Mouse (Mus musculus) intestine, embryonic 14.5 days (tissue): ENCODE results near the gene Mrpl45. TPM values are rescaled to one million over a fixed set of nuclear protein-coding genes. Genes with fewer than 3 reads are reported as not detected.
"Not testable (repeated sequence)": the region's sequence is repeated elsewhere in the genome, so short reads cannot be mapped to it uniquely, and the experiment has no call there.

ENCODE experiments used
- ATAC-seq: fragments of 200-750 bp; cut with Nextera tagmentation; replicated peaks from 2 replicates; pipeline ENCODE4 v1.8.0; 2017; ENCODE audit warnings: low read depth, moderate number of reproducible peaks, moderate TSS enrichment, moderate library complexity; ENCODE audit not compliant: low FRiP score, low TSS enrichment
- DNase-seq: peaks from one replicate; pipeline ENCODE4 v3.0.0-alpha.2; 2018; ENCODE audit warnings: low spot score
- H3K27ac ChIP-seq: fragments of 300-500 bp; sonication (generic); 2 replicates; pipeline ENCODE4 v1.5.1; 2014; ENCODE audit warnings: low read depth, mild to moderate bottlenecking, control low read depth
- H3K27me3 ChIP-seq: fragments of 300-500 bp; sonication (generic); replicated peaks from 2 replicates; pipeline ENCODE4 v1.6.1; 2014; ENCODE audit warnings: low read length, control low read depth; ENCODE audit not compliant: control insufficient read depth, insufficient read depth
- H3K36me3 ChIP-seq: fragments of 300-500 bp; sonication (generic); 2 replicates; pipeline ENCODE4 v1.6.1; 2014; ENCODE audit warnings: low read length, control low read depth; ENCODE audit not compliant: control insufficient read depth, insufficient read depth
- H3K4me1 ChIP-seq: fragments of 300-500 bp; sonication (generic); replicated peaks from 2 replicates; pipeline ENCODE4 v1.6.1; 2014; ENCODE audit warnings: low read length, control low read depth, mixed read lengths; ENCODE audit not compliant: control insufficient read depth, insufficient read depth
- H3K4me2 ChIP-seq: fragments of 300-500 bp; sonication (generic); 2 replicates; pipeline ENCODE4 v1.6.1; 2014; ENCODE audit warnings: low read length
- H3K4me3 ChIP-seq: fragments of 300-500 bp; sonication (generic); 2 replicates; pipeline ENCODE4 v1.5.1; 2014; ENCODE audit warnings: low read depth, low read length, control low read depth, mixed read lengths
- H3K9ac ChIP-seq: fragments of 300-500 bp; sonication (generic); 2 replicates; pipeline ENCODE4 v1.6.1; 2014; ENCODE audit warnings: mild to moderate bottlenecking, low read length
- H3K9me3 ChIP-seq: fragments of 300-500 bp; sonication (generic); 2 replicates; pipeline ENCODE4 v1.6.1; 2016; ENCODE audit warnings: low read length, control low read depth; ENCODE audit not compliant: control insufficient read depth
- WGBS: fragments of 180-500 bp; shearing (Covaris S2); extraction: QIAGEN DNeasy Blood & Tissue Kit; methylation state at CpG from one replicate; pipeline ENCODE4 v1.1.7; 2014; 5-methylcytosine and 5-hydroxymethylcytosine counted together
- polyA plus RNA-seq: library from polyadenylated mRNA; unstranded; fragments of >200 nt; fragmentation: Nextera tagmentation; extraction: Ambion mirVana; gene quantifications from 2 replicates; pipeline ENCODE4 v1.2.1, GENCODE M21; 2014

Mrpl45 gene
- 52.1 and 55.5 TPM in 2 replicates for polyA plus RNA-seq

DNA sequence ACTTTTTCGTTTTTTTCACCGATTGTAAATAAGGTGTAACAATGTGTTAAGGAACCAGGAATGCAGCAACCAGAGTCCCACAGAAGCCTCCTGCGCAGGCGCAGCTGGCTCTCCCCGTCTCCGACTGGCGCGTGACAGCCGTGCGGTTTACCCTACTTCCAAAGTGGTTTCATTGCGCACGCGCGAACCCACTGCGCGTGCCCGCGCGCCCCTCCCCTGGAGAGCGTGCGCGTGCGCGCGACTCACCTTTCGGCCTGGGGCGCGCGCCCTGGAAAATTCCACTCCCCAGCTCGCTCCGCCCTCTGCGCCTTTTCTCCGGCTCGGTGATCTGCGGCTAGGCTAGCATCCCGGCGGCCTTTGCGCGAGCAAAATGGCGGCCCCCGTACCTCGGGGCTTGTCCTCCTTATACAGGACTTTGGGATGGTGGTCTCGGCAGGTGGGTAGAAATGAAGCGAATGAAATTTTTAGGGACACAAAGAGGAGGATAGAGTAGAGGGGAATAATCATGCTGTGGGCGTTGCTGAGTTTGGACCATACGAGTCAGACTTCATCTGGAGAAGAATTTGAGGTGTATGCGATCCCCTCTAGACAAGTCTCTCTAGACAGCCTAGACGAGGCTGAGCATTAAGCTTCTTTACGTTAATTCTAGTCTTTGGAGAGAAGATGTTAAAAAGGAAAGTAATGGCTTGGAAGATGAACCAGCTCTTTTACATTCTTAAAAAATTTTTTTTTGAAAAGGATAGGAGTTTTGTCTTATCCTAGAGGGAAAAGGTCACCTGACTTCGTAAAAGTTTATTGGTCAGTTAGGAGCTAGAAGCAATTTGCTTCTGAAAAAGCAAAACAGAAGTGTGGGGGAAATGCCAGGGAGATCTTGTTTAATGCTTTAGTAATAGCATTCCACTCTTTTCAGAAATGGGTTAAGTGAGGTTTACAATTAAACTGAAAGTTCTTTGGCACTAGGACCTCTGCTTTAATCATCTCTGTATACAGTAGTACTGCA lies at the start of gene Mrpl45:
Mrpl45 (plus strand) TSS at position 213 of the 1,000 bp plus-strand sequence.
- peak within 1 kb of the TSS; percentile 74 for H3K4me3 ChIP-seq
- peaks cover 9% of the 10 kb centered on the region; the same call in 1 of the 2 replicates for H3K36me3 ChIP-seq
- peaks cover 17% of the 10 kb centered on the region for H3K4me1 ChIP-seq
- under 1% methylated on average over 50 of the region's 50 CpGs for WGBS
- ATAC-seq (peak; percentile 92), DNase-seq (peak; percentile 99)
- no peaks in the 10 kb centered on the region for H3K27me3 ChIP-seq
- peak within 1 kb of the TSS; percentile 67 for H3K9ac ChIP-seq
- H3K27ac ChIP-seq = peak within 1 kb of the TSS; percentile 65
- peak within 1 kb of the TSS; percentile 70 for H3K4me2 ChIP-seq
- H3K9me3 ChIP-seq = no peaks in the 10 kb centered on the region

DNA sequence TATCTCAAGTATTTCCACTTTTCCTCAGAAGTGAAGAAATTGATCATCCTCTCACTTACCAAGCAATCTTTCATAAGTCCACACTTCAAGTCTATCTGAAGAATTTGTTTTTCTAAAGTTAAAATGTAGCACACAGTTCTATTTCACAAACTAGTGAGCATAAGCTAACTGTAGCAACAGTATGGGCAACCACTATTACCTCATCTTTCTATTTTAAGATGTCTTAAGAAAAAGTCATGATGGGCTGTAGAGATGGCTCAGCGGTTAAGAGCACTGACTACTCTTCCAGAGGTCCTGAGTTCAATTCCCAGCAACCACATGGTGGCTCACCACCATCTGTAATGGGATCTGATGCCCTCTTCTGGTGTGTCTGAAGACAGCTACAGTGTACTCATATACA lies 49.0 kb upstream of the Mrpl45 start:
- H3K4me2 ChIP-seq, DNase-seq: not testable (repeated sequence)

DNA sequence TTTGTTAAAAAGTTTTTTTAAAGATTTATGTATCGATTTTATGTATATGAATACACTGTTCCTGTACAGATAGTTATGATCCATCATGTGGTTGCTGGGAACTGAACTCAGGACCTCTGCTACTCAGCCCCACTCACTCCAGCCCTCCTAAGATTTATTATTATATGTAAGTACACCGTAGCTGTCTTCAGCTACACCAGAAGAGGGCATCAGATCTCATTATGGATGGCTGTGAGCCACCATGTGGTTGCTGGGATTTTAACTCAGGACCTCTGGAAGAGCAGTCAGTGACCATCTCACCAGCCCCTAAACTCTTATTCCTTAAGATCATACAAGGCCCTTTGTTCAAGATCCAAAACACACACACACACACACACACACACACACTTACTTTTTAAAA lies 45.5 kb upstream of the Mrpl45 start:
- not testable (repeated sequence) for H3K9ac ChIP-seq, H3K9me3 ChIP-seq, H3K27me3 ChIP-seq, H3K4me2 ChIP-seq, H3K27ac ChIP-seq, H3K4me1 ChIP-seq, H3K4me3 ChIP-seq, ATAC-seq
- peak; percentile 43 for DNase-seq
- peaks cover 20% of the 10 kb centered on the region for H3K36me3 ChIP-seq
- 75% methylated on average over 2 of the region's 2 CpGs for WGBS

More for the DNA sequence above, 49.0 kb upstream of the Mrpl45 start:
- not testable (repeated sequence) for H3K9ac ChIP-seq, H3K27me3 ChIP-seq, H3K4me3 ChIP-seq, ATAC-seq, H3K27ac ChIP-seq, H3K9me3 ChIP-seq, H3K4me1 ChIP-seq
- H3K36me3 ChIP-seq = peaks cover 26% of the 10 kb centered on the region
- WGBS = 97% methylated on average over 1 of the region's 1 CpGs

DNA sequence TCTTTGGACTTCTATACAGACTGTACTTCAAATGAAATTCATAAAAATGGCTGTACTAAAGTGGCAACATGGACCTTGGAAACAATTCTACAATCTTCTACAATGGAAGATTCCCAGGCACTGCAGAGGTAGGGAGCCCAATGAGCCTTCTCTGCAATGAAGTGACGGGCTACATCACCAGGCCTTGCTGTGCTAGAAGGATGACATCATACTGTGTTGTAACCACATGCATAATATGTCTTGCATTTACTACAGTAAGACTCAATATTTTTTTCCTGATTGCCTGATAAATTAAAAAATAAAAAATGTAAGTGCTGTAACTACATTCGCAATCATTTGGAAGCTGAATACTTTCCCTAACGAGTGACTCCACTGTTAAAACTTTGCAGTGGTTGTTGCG lies 42.7 kb upstream of the Mrpl45 start:
- Histone ChIP-seq H3K4me1 (no peaks in the 10 kb centered on the region), H3K9me3 (no peaks in the 10 kb centered on the region), H3K4me3 (no peak overlapping the region), H3K27me3 (no peaks in the 10 kb centered on the region), H3K36me3 (no peaks in the 10 kb centered on the region), H3K27ac (no peak overlapping the region), H3K9ac (no peak overlapping the region), H3K4me2 (no peak overlapping the region)
- WGBS = 91% methylated on average over 4 of the region's 4 CpGs
- no peak for ATAC-seq
- DNase-seq = peak; percentile 7

DNA sequence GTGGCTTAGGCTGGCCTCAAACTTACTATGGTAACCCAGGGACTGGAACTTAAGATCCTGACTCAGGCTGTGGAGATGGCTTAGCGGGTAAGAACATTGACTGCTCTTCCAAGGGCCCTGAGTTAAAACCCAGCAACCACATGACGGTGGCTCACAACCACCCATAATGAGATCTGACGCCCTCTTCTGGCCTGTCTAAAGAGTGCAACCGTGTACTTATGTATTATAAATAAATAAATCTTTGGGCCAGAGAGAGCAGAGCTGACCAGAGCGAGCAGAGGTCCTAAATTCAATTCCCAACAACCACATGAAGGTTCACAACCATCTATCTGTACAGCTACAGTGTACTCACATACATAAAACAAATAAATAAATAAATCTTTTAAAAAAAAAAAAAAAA lies 41.9 kb upstream of the Mrpl45 start:
- Histone ChIP-seq H3K4me3 (no peak overlapping the region), H3K9ac (no peak overlapping the region), H3K4me1 (peaks cover 7% of the 10 kb centered on the region; the same call in 1 of the 2 replicates), H3K36me3 (no peaks in the 10 kb centered on the region), H3K27me3 (no peaks in the 10 kb centered on the region), H3K9me3 (no peaks in the 10 kb centered on the region), H3K4me2 (no peak overlapping the region), H3K27ac (no peak overlapping the region)
- no peak for ATAC-seq
- 87% methylated on average over 5 of the region's 5 CpGs for WGBS
- peak; percentile 48 for DNase-seq

DNA sequence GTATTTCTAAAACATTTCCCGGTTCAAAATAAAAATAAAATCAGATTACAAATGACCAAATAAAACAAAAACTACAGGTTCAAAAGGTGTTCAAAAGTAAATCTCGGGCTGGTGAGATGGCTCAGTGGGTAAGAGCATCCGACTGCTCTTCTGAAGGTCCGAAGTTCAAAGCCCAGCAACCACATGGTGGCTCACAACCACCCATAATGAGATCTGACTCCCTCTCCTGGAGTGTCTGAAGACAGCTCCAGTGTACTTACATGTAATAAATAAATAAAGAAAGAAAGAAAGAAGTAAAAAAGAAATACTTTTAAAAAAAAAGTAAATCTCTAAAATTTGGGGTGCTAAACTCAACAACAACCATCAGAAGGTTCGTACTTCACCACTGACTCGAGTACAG lies 40.6 kb upstream of the Mrpl45 start:
- not testable (repeated sequence) for H3K9ac ChIP-seq, H3K27me3 ChIP-seq, DNase-seq, H3K4me3 ChIP-seq, H3K27ac ChIP-seq, ATAC-seq, H3K4me2 ChIP-seq, H3K9me3 ChIP-seq, H3K36me3 ChIP-seq
- H3K4me1 ChIP-seq = peaks cover 11% of the 10 kb centered on the region; the same call in 1 of the 2 replicates
- WGBS = 87% methylated on average over 6 of the region's 6 CpGs

DNA sequence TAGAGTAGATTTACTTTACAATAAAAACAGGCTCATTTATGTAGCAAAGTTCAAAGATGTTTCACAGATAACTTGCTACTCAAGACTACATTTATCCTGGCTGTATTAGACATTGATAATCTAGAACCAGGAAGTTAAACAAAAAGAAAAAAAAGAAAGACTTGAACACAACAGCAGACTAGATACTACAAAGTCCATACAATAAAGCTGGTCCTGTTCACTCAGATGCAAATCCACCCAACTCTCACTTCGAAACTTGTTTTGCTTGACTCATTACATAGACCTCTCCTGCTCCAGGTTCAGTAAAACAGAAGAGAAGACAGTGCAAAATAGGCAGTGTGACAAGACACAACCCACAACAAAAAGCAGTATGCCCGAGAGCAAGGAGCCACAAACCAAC lies 40.2 kb upstream of the Mrpl45 start:
- no peak for ATAC-seq
- no peaks in the 10 kb centered on the region for H3K9me3 ChIP-seq
- no peaks in the 10 kb centered on the region for H3K36me3 ChIP-seq
- H3K9ac ChIP-seq = no peak overlapping the region
- 87% methylated on average over 2 of the region's 2 CpGs for WGBS
- no peak for DNase-seq
- H3K27ac ChIP-seq = no peak overlapping the region
- peaks cover 11% of the 10 kb centered on the region; the same call in 1 of the 2 replicates for H3K4me1 ChIP-seq
- no peak overlapping the region for H3K4me3 ChIP-seq
- H3K4me2 ChIP-seq = no peak overlapping the region
- H3K27me3 ChIP-seq = no peaks in the 10 kb centered on the region

DNA sequence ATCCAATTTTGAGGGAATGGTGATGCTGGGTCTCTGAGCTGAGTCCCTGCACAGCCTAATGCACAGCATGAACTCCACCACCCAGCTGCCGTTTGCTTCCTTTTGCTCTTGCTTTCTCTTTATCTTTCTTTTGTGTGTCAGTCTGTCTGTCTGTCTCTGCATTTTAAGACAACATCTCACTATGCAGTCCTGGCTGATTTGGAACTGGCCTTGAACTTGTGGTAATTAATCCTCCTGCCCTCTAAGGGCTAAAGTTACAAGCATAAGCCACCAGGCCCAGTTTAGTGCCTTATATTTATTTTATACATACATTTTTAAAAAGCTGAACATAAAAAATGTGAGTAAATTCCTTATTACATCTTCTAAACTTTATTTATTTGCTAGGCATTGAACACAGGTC lies 39.5 kb upstream of the Mrpl45 start:
- ATAC-seq = no peak
- no peaks in the 10 kb centered on the region for H3K36me3 ChIP-seq
- 69% methylated on average over 1 of the region's 1 CpGs for WGBS
- no peaks in the 10 kb centered on the region for H3K9me3 ChIP-seq
- DNase-seq = no peak
- no peak overlapping the region for H3K9ac ChIP-seq
- no peak overlapping the region for H3K27ac ChIP-seq
- no peak overlapping the region for H3K4me3 ChIP-seq
- H3K4me1 ChIP-seq = peaks cover 11% of the 10 kb centered on the region; the same call in 1 of the 2 replicates
- H3K4me2 ChIP-seq = no peak overlapping the region
- H3K27me3 ChIP-seq = no peaks in the 10 kb centered on the region
